Mouse (Mus musculus) embryonic facial prominence, embryonic 13.5 days (tissue): ENCODE measurements at regions not wholly inside any gene's neighbourhood (a gene's known extent, or its start where the extent isn't known, plus 50 kb on each side); places are given as distances from the start of the nearest gene placed in this dataset.

ENCODE experiments used
- ATAC-seq: fragments of 200-750 bp; cut with Nextera tagmentation; 2 replicates; pipeline ENCODE4 v1.8.0; 2017; ENCODE audit warnings: low read depth; ENCODE audit not compliant: insufficient number of reproducible peaks, insufficient read depth, low FRiP score, low TSS enrichment
- H3K27ac ChIP-seq: fragments of 300-500 bp; sonication (generic); 2 replicates; pipeline ENCODE4 v1.5.1; 2015; ENCODE audit warnings: moderate library complexity, mild to moderate bottlenecking, inconsistent platforms
- H3K27me3 ChIP-seq: fragments of 300-500 bp; sonication (generic); 2 replicates; pipeline ENCODE4 v1.6.1; 2015; ENCODE audit warnings: mild to moderate bottlenecking, inconsistent platforms
- H3K36me3 ChIP-seq: fragments of 300-500 bp; sonication (generic); 2 replicates; pipeline ENCODE4 v1.6.1; 2015; ENCODE audit warnings: mild to moderate bottlenecking, inconsistent platforms
- H3K4me1 ChIP-seq: fragments of 300-500 bp; sonication (generic); 2 replicates; pipeline ENCODE4 v1.6.1; 2015; ENCODE audit warnings: inconsistent platforms
- H3K4me2 ChIP-seq: fragments of 300-500 bp; sonication (generic); 2 replicates; pipeline ENCODE4 v1.6.1; 2015; ENCODE audit warnings: moderate library complexity, mild to moderate bottlenecking, inconsistent platforms
- H3K4me3 ChIP-seq: fragments of 300-500 bp; sonication (generic); 2 replicates; pipeline ENCODE4 v1.5.1; 2015; ENCODE audit warnings: mild to moderate bottlenecking, inconsistent platforms
- H3K9ac ChIP-seq: fragments of 300-500 bp; sonication (generic); 2 replicates; pipeline ENCODE4 v1.6.1; 2015; ENCODE audit warnings: mild to moderate bottlenecking, inconsistent platforms
- H3K9me3 ChIP-seq: fragments of 300-500 bp; sonication (generic); 2 replicates; pipeline ENCODE4 v1.6.1; 2016; ENCODE audit warnings: inconsistent platforms
- WGBS: fragments of 180-500 bp; shearing (Covaris S2); methylation state at CpG from one replicate; pipeline ENCODE4 v1.1.7; 2015; ENCODE audit warnings: mixed read lengths; 5-methylcytosine and 5-hydroxymethylcytosine counted together

DNA sequence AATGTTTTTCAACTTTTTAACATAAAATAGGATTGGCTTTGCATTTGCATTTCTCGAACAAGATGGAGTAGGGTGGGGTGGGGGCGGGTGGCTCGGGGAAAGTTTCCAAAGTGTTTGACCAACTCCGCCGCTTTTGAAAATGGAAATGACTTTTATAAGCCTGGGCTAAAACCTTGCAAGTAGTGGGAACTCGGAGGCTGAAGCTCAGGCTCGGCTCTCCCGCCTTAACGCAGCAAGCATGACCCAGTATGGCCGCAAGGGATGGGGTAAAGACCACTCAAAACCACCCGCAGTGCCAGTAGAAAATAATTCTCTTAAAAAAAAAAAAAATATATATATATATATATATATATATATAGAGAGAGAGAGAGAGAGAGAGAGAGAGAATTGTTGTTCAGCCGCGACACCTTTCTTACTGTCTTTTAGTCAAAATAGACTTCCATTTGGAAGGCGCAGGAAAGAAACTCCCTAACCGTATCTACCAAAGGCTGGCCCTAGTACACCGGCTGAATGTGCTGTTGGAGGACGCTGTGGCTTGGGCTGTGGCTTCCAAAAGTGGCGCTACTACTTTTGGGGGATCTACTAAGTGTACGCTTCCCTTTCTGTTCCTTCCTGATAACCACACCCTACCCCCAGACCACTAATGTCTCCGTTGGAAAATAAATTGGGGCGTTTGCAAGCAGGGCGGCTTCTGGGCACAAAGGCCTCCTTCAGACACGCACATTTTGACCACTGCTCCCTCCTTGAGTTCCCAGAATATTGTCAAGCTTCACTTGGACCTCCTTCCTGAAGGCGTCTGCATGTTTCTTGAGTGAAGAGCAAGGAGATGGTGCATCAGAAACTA, 126.2 kb downstream of the Nkx6-1 start:
- WGBS = 2% methylated on average over 24 of the region's 24 CpGs
- Histone ChIP-seq H3K9ac (no peak overlapping the region), H3K36me3 (no peaks in the 10 kb centered on the region), H3K4me2 (peak overlapping the region; percentile 50), H3K27ac (no peak overlapping the region), H3K4me1 (peaks cover 14% of the 10 kb centered on the region), H3K9me3 (no peaks in the 10 kb centered on the region), H3K27me3 (peaks cover 74% of the 10 kb centered on the region), H3K4me3 (peak overlapping the region; percentile 28)
- no peak for ATAC-seq

DNA sequence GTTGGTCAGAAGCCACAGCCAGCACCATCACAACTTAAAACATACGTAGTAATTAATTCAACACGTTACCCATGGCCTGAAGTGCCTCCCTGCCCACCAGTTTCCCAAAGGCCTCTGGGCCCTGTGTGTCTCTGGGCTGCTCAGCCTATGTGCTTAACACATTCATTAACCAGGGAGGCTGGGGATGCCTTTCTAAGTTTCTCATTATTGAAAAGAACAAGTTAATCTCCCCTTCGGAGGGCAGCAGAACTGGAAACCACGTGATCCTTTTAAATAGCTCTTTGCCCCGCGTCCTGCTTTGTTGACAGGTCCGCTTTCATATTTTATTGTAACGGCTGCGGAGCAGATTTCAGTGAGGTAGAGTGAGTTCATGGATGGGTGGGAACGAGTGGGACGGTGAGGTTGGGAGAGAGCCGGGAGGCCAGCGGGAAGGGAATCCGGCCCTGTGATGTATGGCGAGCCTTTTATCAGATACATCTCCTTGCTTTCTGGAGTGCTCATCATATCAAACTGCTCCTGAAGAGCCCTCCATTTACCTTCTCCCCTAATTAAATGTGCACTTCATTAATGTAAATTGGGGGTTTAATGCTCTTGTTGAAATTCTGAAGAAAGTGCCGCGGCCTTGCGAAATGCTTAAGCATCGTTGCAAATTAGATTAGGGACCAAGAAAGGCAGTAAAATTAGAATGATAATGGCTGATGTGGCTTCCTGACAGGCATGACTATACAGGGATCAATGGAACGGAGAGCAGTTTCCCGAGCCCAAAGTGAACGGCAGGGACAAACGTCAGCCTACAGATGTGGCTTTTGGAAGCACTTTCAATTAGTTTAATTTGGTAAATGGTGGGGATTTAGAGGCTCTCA, 127.0 kb downstream of the Nkx6-1 start:
- Histone ChIP-seq H3K4me1 (peaks cover 14% of the 10 kb centered on the region), H3K27ac (no peak overlapping the region), H3K4me2 (peak overlapping the region; percentile 50), H3K27me3 (peaks cover 65% of the 10 kb centered on the region), H3K36me3 (no peaks in the 10 kb centered on the region), H3K9me3 (no peaks in the 10 kb centered on the region), H3K9ac (no peak overlapping the region), H3K4me3 (peak overlapping the region; percentile 28)
- 2% methylated on average over 23 of the region's 23 CpGs for WGBS
- ATAC-seq = no peak

DNA sequence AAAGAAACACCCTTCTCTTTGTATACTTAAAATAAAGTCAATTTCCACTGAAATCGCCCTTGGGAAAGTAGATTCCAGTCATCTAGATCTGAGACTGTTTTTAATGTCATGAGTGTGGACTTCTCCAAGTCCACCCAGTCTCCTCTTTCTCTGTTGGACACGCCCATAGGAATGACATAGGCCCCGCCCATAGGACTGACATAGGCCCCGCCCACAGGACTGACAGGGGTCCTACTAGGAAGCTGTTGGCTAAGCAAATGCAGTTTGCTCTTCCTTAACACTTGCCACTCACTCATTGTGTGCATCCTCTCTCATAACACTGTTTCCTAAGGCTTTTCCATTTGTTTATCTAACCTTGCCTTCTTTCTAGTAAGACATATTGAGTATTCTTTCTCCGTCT, 129.3 kb downstream of the Nkx6-1 start:
- Histone ChIP-seq H3K4me3 (no peak overlapping the region), H3K27ac (no peak overlapping the region), H3K36me3 (no peaks in the 10 kb centered on the region), H3K9me3 (no peaks in the 10 kb centered on the region), H3K4me2 (no peak overlapping the region), H3K27me3 (peaks cover 50% of the 10 kb centered on the region), H3K4me1 (peaks cover 14% of the 10 kb centered on the region), H3K9ac (no peak overlapping the region)
- ATAC-seq = no peak
- 61% methylated on average over 5 of the region's 5 CpGs for WGBS

DNA sequence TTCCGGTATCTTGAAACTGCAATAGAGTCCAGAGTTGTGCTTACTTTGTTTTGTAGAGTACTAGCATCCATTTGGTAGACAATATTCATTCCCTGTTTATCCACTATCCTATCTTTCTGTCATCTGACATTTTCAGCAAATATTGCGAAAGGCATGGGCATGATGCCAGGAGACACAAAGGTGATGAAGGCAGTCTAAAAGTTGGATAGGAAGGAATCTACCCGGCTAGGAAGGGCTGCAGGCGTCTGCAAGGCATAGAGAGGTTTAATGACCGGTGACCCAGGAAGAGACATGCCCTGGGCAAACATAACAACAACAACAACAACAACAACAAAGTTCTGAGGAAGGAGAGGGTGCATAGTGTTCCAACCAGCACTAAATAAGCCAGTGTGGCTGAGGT, 139.4 kb downstream of the Nkx6-1 start:
- Histone ChIP-seq H3K27me3 (peaks cover 76% of the 10 kb centered on the region), H3K9me3 (no peaks in the 10 kb centered on the region), H3K36me3 (no peaks in the 10 kb centered on the region), H3K4me1 (peaks cover 9% of the 10 kb centered on the region; the same call in 1 of the 2 replicates), H3K27ac (no peak overlapping the region), H3K9ac (no peak overlapping the region), H3K4me3 (no peak overlapping the region), H3K4me2 (no peak overlapping the region)
- ATAC-seq = no peak
- 61% methylated on average over 5 of the region's 5 CpGs for WGBS

DNA sequence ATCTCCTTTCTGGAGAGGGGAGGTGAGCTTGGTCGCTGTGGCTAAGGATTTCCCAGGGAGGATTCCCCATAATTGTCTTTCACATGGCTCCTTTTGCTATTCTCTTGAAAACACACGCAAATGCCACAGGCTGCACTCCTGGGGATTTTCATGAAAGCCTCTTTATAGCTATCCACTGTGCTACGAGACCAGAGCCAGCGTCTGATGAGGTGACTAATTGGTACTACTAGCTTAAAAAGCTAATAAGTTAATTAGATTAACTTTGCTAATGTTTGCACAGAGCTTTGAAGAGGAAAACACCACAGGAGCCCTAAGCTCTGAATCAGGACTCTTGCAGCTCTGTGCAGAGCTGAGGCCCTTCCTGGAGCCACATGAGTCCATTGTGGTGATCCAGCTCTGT, 140.1 kb downstream of the Nkx6-1 start:
- 9% methylated on average over 4 of the region's 4 CpGs for WGBS
- H3K4me3 ChIP-seq = no peak overlapping the region
- no peaks in the 10 kb centered on the region for H3K36me3 ChIP-seq
- H3K9ac ChIP-seq = no peak overlapping the region
- no peak for ATAC-seq
- peaks cover 9% of the 10 kb centered on the region; the same call in 1 of the 2 replicates for H3K4me1 ChIP-seq
- no peak overlapping the region for H3K4me2 ChIP-seq
- H3K27me3 ChIP-seq = peaks cover 74% of the 10 kb centered on the region
- no peak overlapping the region for H3K27ac ChIP-seq
- no peaks in the 10 kb centered on the region for H3K9me3 ChIP-seq

DNA sequence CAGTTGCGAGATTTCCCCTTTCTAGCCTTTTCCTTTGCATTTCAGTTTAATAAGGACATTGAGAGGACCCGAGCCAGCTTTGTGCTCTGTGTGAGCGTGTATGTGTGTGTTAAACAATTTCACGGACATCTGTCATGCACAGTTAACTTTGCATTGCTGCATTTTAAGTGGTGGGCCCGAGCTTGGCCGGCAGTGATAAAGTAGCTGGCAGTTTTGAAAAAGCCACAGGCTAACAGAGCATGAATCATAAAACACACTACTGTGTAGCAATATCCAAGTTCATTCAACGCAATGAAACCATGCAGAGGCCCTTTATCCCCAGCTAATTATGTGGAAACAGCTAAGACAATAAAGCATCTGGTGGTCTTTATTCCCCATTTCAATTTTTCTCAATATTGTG, 140.9 kb downstream of the Nkx6-1 start:
- Histone ChIP-seq H3K36me3 (no peaks in the 10 kb centered on the region), H3K4me1 (peaks cover 9% of the 10 kb centered on the region; the same call in 1 of the 2 replicates), H3K27ac (no peak overlapping the region), H3K9ac (no peak overlapping the region), H3K9me3 (no peaks in the 10 kb centered on the region), H3K4me3 (no peak overlapping the region), H3K27me3 (peaks cover 80% of the 10 kb centered on the region), H3K4me2 (peak overlapping the region; percentile 40)
- ATAC-seq = peak; percentile 6; the same call in 1 of the 2 replicates
- WGBS = 13% methylated on average over 7 of the region's 7 CpGs

DNA sequence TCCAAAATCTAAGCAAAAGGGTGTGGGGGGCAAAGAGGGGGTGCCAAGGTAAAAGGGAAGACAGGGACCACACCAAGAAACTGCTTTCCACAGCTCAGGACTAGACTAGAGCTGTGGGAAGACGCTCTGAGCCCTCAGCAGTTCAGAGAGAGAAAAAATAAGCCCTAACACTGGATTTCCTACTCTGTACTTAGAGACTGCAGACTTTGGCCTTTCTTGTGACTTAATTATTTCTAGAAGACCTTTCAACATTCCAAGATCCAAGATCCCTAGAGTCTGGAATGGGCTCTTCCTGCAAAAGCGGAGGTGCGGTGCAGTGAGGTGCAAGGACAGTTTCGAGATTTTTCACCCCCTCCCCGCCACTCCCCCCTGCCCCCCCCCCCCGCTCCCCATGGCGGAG, 141.3 kb downstream of the Nkx6-1 start:
- H3K27me3 ChIP-seq = peaks cover 80% of the 10 kb centered on the region
- H3K36me3 ChIP-seq = no peaks in the 10 kb centered on the region
- H3K4me2 ChIP-seq = peak overlapping the region; percentile 40
- ATAC-seq = no peak
- H3K9me3 ChIP-seq = no peaks in the 10 kb centered on the region
- no peak overlapping the region for H3K9ac ChIP-seq
- WGBS = 17% methylated on average over 7 of the region's 7 CpGs
- no peak overlapping the region for H3K27ac ChIP-seq
- H3K4me1 ChIP-seq = peaks cover 9% of the 10 kb centered on the region; the same call in 1 of the 2 replicates
- no peak overlapping the region for H3K4me3 ChIP-seq

DNA sequence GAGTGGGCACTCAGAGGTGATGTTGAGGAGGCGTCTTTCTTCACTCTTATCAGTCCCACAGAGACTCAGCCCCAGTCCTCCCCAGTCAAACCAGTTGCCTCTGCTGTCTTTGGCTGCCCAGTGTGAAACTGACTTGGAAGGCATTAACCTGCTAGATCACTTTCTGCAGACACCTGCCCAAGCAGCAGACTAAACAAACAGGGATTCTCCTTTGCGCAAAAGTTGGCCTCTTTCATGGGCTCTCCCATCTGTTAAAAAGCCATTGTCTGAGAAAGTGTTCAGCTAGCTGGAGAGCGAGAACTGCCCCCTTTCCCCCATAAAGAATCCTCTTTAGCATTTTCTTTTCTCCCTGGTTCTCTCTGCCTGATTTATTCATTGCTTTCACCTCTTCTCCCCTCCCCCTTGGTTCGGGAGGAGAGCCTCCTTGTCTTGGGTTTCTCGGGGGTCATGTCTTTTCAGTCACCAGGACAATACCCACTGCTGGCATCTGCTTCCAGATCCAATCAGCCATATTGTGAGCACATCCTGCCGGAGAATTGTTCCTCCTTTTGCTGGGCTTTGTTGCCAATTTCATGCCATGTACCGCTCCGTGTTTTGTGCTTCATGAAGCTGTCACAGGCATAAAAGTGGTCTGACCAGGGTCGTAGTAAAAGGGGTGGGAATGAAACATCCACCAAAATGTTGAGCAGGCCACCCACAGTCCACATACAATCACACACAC, 143.7 kb downstream of the Nkx6-1 start:
- Histone ChIP-seq H3K27me3 (peaks cover 68% of the 10 kb centered on the region), H3K4me3 (no peak overlapping the region), H3K9me3 (no peaks in the 10 kb centered on the region), H3K27ac (no peak overlapping the region), H3K9ac (no peak overlapping the region), H3K4me1 (peaks cover 9% of the 10 kb centered on the region; the same call in 1 of the 2 replicates), H3K36me3 (no peaks in the 10 kb centered on the region), H3K4me2 (no peak overlapping the region)
- WGBS = 34% methylated on average over 9 of the region's 9 CpGs
- ATAC-seq = no peak

DNA sequence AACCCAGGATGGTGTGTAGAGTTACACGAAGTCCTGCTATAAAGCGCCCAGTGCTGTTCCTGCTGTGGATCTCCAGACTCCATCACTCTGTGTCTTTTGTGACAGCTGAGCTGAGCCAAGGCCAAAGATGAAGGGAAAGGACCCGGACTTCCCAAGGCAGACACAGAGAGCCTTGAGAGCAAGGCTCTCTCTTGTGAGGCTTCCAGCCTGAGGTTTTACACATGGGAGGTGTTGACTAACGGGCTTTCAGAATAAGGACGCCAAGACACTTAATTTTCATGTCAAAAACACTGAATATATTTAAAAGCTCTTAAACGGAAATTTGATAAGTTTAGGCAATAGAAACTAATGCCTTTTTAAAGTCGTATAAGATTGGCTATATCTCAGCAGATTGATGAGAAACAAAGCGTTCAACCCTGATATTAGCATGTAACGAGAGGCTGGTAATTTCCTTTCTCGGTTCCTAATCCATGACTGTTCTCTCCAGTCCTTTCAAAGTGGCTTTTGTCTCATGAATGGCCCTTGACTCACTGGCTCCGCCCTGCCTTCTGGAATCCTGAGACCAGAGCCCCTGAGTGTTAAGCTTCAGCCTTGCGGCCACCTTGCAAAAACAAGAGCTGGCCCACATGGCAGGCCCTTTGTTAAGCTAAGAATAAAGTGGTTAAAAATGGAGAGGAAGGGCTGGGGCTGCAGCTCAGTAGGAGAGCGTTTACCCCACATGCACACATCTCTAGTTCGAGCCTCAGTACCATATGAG, 145.8 kb downstream of the Nkx6-1 start:
- Histone ChIP-seq H3K27me3 (peaks cover 47% of the 10 kb centered on the region), H3K4me1 (peaks cover 6% of the 10 kb centered on the region; the same call in 1 of the 2 replicates), H3K4me2 (no peak overlapping the region), H3K4me3 (no peak overlapping the region), H3K9ac (no peak overlapping the region), H3K36me3 (no peaks in the 10 kb centered on the region), H3K9me3 (no peaks in the 10 kb centered on the region), H3K27ac (no peak overlapping the region)
- ATAC-seq = no peak
- 39% methylated on average over 14 of the region's 14 CpGs for WGBS

DNA sequence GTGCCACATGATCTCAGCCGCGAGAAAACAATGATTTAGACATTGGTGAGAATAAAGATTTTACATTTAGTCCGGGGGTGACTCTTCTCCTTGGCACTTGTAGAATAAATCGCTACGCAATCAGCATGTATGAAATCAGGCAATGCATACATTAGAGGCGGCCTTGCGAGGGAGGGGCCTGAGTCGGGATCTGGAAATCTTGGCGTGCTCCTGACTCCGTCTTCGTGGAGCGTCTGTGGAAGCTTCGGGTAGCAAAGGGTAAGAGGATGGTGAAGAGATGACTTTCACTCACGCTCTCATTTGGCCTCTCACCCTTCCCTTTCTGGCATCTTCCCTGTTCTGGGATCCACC, 167.1 kb downstream of the Nkx6-1 start:
- Histone ChIP-seq H3K4me1 (no peaks in the 10 kb centered on the region), H3K36me3 (no peaks in the 10 kb centered on the region), H3K4me3 (no peak overlapping the region), H3K9me3 (no peaks in the 10 kb centered on the region), H3K27ac (no peak overlapping the region), H3K4me2 (no peak overlapping the region), H3K9ac (no peak overlapping the region), H3K27me3 (no peaks in the 10 kb centered on the region)
- 94% methylated on average over 14 of the region's 14 CpGs for WGBS
- no peak for ATAC-seq
